Mouse (Mus musculus): ENCODE measurements around the gene Adamts7. TPM values are rescaled to one million over a fixed set of nuclear protein-coding genes. Genes with fewer than 3 reads are reported as not detected.

Gene Adamts7
- polyA plus RNA-seq, 1 experiment from 2014 or later, result 28.0 TPM

- Histone ChIP-seq H3K27ac (no peak overlapping the region), H3K4me2 (replicated peaks) (no peak overlapping the region), H3K9me3 (replicated peaks) (no peaks in the 10 kb centered on the region), H3K4me3 (no peak overlapping the region), H3K27me3 (no peaks in the 10 kb centered on the region), H3K4me1 (0 out of 2 replicates have a peak, but pooled peaks cover 2% of the 10 kb centered on the region), H3K36me3 (no peaks in the 10 kb centered on the region), H3K9ac (no peak overlapping the region)
- ATAC-seq (ENCODE audit: low FRiP score), result no peak
- WGBS, result 91% methylated on average over 8 of the region's 8 CpGs
Measured at GRCm38 (mm10) chr9:90232781-90233690, 70.2 kb downstream of the Adamts7 start.

GRCm38 (mm10) chr9:90233906-90234419, 71.1 kb downstream of the Adamts7 start:
- WGBS, result 92% methylated on average over 5 of the region's 5 CpGs
- ATAC-seq (ENCODE audit: low FRiP score), result no peak
- Histone ChIP-seq H3K9ac (no peak overlapping the region), H3K27ac (no peak overlapping the region), H3K4me1 (0 out of 2 replicates have a peak, but pooled peaks cover 2% of the 10 kb centered on the region), H3K4me2 (replicated peaks) (no peak overlapping the region), H3K4me3 (no peak overlapping the region), H3K27me3 (no peaks in the 10 kb centered on the region), H3K9me3 (replicated peaks) (no peaks in the 10 kb centered on the region), H3K36me3 (no peaks in the 10 kb centered on the region)

GRCm38 (mm10) chr9:90234786-90235185, 71.9 kb downstream of the Adamts7 start:
- no peak overlapping the region for H3K9ac ChIP-seq
- no peak for ATAC-seq (ENCODE audit: low FRiP score)
- H3K4me2 ChIP-seq (replicated peaks), result no peak overlapping the region
- 0 out of 2 replicates have a peak, but pooled peaks cover 2% of the 10 kb centered on the region for H3K4me1 ChIP-seq
- no peaks in the 10 kb centered on the region for H3K9me3 ChIP-seq (replicated peaks)
- H3K27ac ChIP-seq, result no peak overlapping the region
- H3K4me3 ChIP-seq, result no peak overlapping the region
- no peaks in the 10 kb centered on the region for H3K27me3 ChIP-seq
- H3K36me3 ChIP-seq, result no peaks in the 10 kb centered on the region
- WGBS, result 93% methylated on average over 5 of the region's 5 CpGs

GRCm38 (mm10) chr9:90235258-90235882, 72.5 kb downstream of the Adamts7 start:
- no peak for ATAC-seq (ENCODE audit: low FRiP score)
- Histone ChIP-seq H3K4me3 (no peak overlapping the region), H3K4me2 (replicated peaks) (no peak overlapping the region), H3K27me3 (no peaks in the 10 kb centered on the region), H3K9me3 (replicated peaks) (no peaks in the 10 kb centered on the region), H3K4me1 (no peaks in the 10 kb centered on the region), H3K36me3 (no peaks in the 10 kb centered on the region), H3K27ac (no peak overlapping the region), H3K9ac (no peak overlapping the region)
- WGBS, result 93% methylated on average over 10 of the region's 10 CpGs

- Histone ChIP-seq H3K9ac (no peak overlapping the region), H3K36me3 (no peaks in the 10 kb centered on the region), H3K27me3 (no peaks in the 10 kb centered on the region), H3K9me3 (replicated peaks) (no peaks in the 10 kb centered on the region), H3K4me3 (no peak overlapping the region), H3K4me2 (replicated peaks) (no peak overlapping the region), H3K27ac (no peak overlapping the region), H3K4me1 (no peaks in the 10 kb centered on the region)
- 93% methylated on average over 5 of the region's 5 CpGs for WGBS
- ATAC-seq (ENCODE audit: low FRiP score), result no peak
Measured at GRCm38 (mm10) chr9:90236817-90237216, 73.9 kb downstream of the Adamts7 start.

- Histone ChIP-seq H3K4me1 (no peaks in the 10 kb centered on the region), H3K4me3 (no peak overlapping the region), H3K36me3 (no peaks in the 10 kb centered on the region), H3K27me3 (no peaks in the 10 kb centered on the region), H3K27ac (no peak overlapping the region), H3K9me3 (replicated peaks) (no peaks in the 10 kb centered on the region), H3K9ac (no peak overlapping the region), H3K4me2 (replicated peaks) (no peak overlapping the region)
- 82% methylated on average over 9 of the region's 9 CpGs for WGBS
- no peak for ATAC-seq (ENCODE audit: low FRiP score)
Measured at GRCm38 (mm10) chr9:90237232-90238062, 74.6 kb downstream of the Adamts7 start.

GRCm38 (mm10) chr9:90240560-90240959, 77.7 kb downstream of the Adamts7 start:
- H3K27me3 ChIP-seq, result no peaks in the 10 kb centered on the region
- H3K9ac ChIP-seq, result no peak overlapping the region
- no peak overlapping the region for H3K4me3 ChIP-seq
- no peaks in the 10 kb centered on the region for H3K9me3 ChIP-seq (replicated peaks)
- no peaks in the 10 kb centered on the region for H3K4me1 ChIP-seq
- no peak overlapping the region for H3K4me2 ChIP-seq (replicated peaks)
- 65% methylated on average over 4 of the region's 4 CpGs for WGBS
- H3K36me3 ChIP-seq, result no peaks in the 10 kb centered on the region
- no peak overlapping the region for H3K27ac ChIP-seq
- ATAC-seq (ENCODE audit: low FRiP score), result peak; percentile 51

GRCm38 (mm10) chr9:90241041-90241440, 78.2 kb downstream of the Adamts7 start:
- 88% methylated on average over 6 of the region's 6 CpGs for WGBS
- Histone ChIP-seq H3K4me1 (no peaks in the 10 kb centered on the region), H3K4me2 (replicated peaks) (no peak overlapping the region), H3K9me3 (replicated peaks) (no peaks in the 10 kb centered on the region), H3K4me3 (no peak overlapping the region), H3K27ac (no peak overlapping the region), H3K9ac (no peak overlapping the region), H3K27me3 (no peaks in the 10 kb centered on the region), H3K36me3 (no peaks in the 10 kb centered on the region)
- ATAC-seq (ENCODE audit: low FRiP score), result no peak

- no peak for ATAC-seq (ENCODE audit: low FRiP score)
- Histone ChIP-seq H3K9ac (no peak overlapping the region), H3K27ac (no peak overlapping the region), H3K9me3 (replicated peaks) (no peaks in the 10 kb centered on the region), H3K36me3 (no peaks in the 10 kb centered on the region), H3K4me1 (no peaks in the 10 kb centered on the region), H3K4me2 (replicated peaks) (no peak overlapping the region), H3K4me3 (no peak overlapping the region), H3K27me3 (no peaks in the 10 kb centered on the region)
- 73% methylated on average over 7 of the region's 7 CpGs for WGBS
Measured at GRCm38 (mm10) chr9:90241618-90242017, 78.7 kb downstream of the Adamts7 start.

- ATAC-seq (ENCODE audit: low FRiP score), result no peak
- WGBS, result 85% methylated on average over 6 of the region's 6 CpGs
- no peak overlapping the region for H3K9ac ChIP-seq
- no peaks in the 10 kb centered on the region for H3K27me3 ChIP-seq
- H3K36me3 ChIP-seq, result peaks cover 6% of the 10 kb centered on the region; the same call in 1 of the 2 replicates
- H3K4me1 ChIP-seq, result no peaks in the 10 kb centered on the region
- no peak overlapping the region for H3K4me2 ChIP-seq (replicated peaks)
- no peak overlapping the region for H3K4me3 ChIP-seq
- no peak overlapping the region for H3K27ac ChIP-seq
- no peaks in the 10 kb centered on the region for H3K9me3 ChIP-seq (replicated peaks)
Measured at GRCm38 (mm10) chr9:90242291-90242690, 79.4 kb downstream of the Adamts7 start.

- H3K27me3 ChIP-seq, result no peaks in the 10 kb centered on the region
- H3K36me3 ChIP-seq, result peaks cover 6% of the 10 kb centered on the region; the same call in 1 of the 2 replicates
- 90% methylated on average over 7 of the region's 7 CpGs for WGBS
- H3K4me2 ChIP-seq (replicated peaks), result no peak overlapping the region
- no peaks in the 10 kb centered on the region for H3K9me3 ChIP-seq (replicated peaks)
- H3K9ac ChIP-seq, result no peak overlapping the region
- no peak for ATAC-seq (ENCODE audit: low FRiP score)
- no peak overlapping the region for H3K4me3 ChIP-seq
- no peak overlapping the region for H3K27ac ChIP-seq
- H3K4me1 ChIP-seq, result no peaks in the 10 kb centered on the region
Measured at GRCm38 (mm10) chr9:90242855-90243254, 80.0 kb downstream of the Adamts7 start.
